Mouse (Mus musculus) cerebellum, adult 9-10 months (tissue): Measurements from ENCODE around the gene Dhfr.
"Not testable (repeated sequence)": the region's sequence is repeated elsewhere in the genome, so short reads cannot be mapped to it uniquely, and the experiment has no call there.

Experiments used
- DNase-seq: peaks from one replicate; pipeline ENCODE4 v3.0.0; 2022

Gene Dhfr

DNA sequence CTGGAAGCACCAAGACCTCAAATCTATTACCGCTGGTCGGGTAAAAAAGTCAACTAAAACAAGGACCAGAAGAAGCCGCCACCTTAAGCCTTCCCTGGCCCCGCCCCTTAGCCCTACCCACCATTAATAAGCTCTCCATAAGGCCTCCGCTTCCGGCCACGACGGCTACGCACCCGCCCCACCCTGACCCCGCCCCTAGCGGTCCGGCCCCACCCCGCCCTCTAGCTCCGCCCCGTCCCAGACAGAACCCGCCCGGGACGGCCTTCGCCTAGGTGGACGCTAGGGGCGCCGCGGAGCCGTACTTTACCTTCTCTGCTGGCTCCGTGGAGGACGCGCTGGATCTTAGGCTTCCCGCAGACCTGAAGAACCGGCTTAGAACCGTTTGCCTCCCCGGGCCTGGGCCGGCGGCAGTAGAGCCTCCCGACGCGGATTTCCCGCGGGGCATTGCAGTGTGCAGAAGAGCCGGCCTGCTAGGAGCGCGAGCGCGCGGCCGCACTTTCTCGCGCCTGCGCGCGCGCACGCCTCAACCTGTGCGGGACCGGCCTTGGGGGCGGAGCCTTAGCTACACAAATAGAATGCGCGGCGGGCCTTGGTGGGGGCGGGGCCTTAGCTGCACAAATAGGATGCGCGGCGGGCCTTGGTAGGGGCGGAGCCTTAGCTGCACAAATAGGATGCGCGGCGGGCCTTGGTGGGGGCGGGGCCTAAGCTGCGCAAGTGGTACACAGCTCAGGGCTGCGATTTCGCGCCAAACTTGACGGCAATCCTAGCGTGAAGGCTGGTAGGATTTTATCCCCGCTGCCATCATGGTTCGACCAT lies at the start of gene Dhfr, which contains the start of gene Msh3:
TSS of gene Dhfr (plus strand) at position 271 of the 816 bp plus-strand sequence.
TSS of gene Msh3 (minus strand) at position 548 of the 816 bp plus-strand sequence.
- peak; percentile 99 for DNase-seq

GRCm38 (mm10) chr13:92305680-92306079 lies 48.8 kb upstream of the Dhfr start, which contains the start of gene Gm20379:
Gm20379 (plus strand) TSS chr13:92305980.
- no peak for DNase-seq

DNA sequence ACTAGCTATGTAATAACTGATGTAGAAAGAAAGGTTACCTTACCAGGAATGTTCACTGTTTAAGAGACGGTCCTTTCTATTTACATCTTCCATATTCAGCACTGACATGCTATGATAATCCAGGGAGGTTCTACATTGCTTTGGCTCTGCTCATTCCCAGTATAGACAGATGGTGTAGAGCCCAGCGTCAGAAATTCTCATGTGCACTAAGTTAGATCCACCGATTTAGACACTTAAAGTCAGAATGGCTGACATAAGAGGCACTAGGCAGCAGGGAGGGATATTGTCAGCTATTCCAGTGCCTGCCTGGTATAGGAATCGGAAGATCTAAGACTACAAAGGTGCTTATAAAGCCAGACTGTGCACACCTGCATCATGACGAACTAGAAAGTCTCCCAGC lies 39.9 kb upstream of the Dhfr start:
- DNase-seq = no peak

- DNase-seq = no peak
Observed at GRCm38 (mm10) chr13:92320770-92321169, 33.8 kb upstream of the Dhfr start.

- DNase-seq = no peak
Observed at GRCm38 (mm10) chr13:92326030-92326429, 28.5 kb upstream of the Dhfr start.

GRCm38 (mm10) chr13:92328000-92328399 lies 26.5 kb upstream of the Dhfr start:
- DNase-seq = no peak

- no peak for DNase-seq
Observed at GRCm38 (mm10) chr13:92330621-92331020, 23.9 kb upstream of the Dhfr start.

GRCm38 (mm10) chr13:92332103-92332879 lies 22.2 kb upstream of the Dhfr start:
- DNase-seq = no peak

DNA sequence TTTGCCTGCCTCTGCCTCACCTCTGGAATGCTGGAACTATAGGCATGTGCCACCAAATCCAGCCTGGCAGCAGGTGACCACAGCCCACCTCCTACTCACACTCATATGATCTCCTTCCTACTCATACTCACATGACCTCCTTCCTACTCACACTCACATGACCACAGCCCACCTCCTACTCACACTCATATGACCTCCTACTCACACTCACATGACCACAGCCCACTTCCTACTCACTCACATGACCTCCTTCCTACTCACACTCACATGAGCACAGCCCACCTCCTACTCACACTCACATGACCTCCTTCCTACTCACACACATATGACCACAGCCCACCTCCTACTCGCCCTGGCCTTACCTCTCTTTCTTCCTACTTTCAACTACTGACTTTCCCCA lies 17.7 kb upstream of the Dhfr start:
- DNase-seq = no peak

- no peak for DNase-seq
Observed at GRCm38 (mm10) chr13:92337773-92338462, 16.6 kb upstream of the Dhfr start.

DNA sequence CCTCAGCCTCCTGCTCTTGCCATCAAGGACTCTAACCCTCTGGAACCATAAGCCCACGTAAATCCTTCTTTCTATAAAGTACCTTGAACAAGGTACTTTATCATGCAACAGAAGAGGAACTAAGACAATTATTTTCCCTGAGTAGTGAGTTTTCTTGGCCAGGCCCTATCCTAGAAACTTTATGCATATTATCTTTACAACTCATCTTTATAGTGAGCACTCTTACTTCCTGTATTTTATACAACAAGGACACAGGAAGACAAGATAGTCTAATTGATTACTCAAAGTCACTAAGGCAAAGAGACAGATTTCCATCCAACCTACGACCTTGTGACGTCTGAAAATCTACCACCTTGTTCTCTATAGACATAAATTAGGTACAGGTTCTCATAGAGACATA lies 14.7 kb upstream of the Dhfr start:
- no peak for DNase-seq

DNA sequence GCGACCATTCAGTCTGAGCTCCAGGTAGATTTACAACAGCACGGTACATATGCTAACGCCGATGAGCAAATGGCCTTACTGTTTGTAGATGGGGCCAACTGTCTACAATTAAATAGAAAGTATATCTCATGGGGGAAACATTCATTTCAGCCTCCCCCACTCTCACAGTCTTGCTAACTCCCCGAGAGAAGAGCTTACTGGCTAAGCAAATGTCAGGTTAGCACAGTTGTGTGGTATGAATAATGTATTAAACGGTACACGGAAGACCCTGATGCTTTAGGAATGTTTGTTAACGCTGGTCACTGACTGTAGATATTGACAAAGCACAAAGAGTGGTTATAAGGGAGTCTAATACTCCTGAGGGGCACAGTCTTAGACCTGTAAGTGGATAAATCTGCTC lies 10.5 kb upstream of the Dhfr start:
- no peak for DNase-seq

DNA sequence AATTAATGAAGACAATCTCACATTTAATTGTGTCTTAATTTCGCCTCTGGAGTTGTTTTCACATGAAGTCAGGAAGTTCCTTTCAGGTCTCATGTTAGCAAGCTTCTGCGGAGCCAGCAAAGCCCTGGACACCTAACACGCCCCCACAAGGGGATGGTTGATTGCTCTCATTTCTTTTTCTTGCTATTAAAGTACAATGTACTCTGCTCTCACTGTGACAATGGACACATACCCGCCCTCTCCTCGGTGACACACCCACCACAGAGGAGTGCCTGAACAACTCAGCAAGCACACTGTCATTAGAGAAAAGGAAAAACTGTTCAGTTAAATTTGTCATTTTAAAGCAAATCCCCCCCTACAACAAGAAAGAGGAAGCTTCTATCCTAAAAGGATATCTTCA lies 8.2 kb upstream of the Dhfr start:
- DNase-seq = no peak

DNA sequence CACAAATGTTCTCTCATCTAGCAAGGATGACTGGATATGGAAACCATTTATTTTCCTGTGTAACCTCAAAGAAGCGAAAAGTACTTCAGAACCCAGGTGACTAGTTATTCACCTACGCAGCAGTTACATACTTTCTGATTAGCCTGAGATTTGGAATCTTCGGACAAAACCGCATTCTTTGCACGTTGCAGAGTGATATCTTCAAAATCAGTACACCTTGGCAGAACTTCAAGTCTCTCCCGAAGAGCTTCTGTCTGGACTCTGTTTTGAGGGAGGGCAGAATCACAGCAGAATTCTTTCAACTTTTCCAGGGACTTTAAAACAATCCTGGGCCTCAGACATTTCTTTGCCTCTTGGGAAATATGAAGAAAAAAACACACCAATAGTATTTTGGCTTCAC lies 3.4 kb upstream of the Dhfr start:
- no peak for DNase-seq

- no peak for DNase-seq
Observed at GRCm38 (mm10) chr13:92353956-92354355, 570 bp upstream of the Dhfr start.

DNA sequence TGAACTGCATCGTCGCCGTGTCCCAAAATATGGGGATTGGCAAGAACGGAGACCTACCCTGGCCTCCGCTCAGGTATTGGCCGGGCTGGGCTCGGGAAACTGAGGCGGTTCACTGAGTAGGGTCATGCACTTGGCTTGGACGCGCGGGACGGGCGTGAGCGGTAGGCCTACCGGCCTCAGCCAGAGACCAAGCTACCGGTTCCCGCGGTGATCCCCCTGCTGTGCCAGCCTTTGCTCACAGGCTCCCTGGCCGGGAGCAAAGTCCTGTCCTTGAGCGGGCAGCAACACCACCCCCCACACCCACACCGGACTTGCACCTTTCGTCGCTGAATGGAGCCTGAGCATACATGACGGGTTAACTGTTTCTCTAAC lies 732 bp downstream of the Dhfr start:
- no peak for DNase-seq

DNA sequence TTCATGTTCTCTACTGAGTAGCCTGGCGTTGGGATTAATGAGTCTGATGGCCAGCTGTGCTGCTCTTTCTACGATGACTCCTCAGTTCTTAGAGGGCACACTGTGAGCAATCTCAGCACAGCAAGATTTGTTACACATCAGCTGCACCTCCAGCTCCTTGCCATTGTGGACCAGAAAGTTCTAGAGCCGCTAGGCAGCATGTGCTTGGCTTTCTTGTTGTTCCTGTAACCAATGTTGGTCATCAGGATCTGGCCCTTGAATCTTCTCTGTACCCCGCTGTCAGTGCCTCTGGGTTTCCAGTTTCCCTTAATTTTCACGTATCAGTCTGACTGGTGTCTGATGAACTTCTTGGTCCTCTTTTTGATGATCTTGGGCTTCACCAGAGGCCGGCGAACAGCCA lies 1.9 kb downstream of the Dhfr start:
- DNase-seq = peak; percentile 29

- DNase-seq = peak; percentile 31
Observed at GRCm38 (mm10) chr13:92357644-92358043, 3.1 kb downstream of the Dhfr start.

DNA sequence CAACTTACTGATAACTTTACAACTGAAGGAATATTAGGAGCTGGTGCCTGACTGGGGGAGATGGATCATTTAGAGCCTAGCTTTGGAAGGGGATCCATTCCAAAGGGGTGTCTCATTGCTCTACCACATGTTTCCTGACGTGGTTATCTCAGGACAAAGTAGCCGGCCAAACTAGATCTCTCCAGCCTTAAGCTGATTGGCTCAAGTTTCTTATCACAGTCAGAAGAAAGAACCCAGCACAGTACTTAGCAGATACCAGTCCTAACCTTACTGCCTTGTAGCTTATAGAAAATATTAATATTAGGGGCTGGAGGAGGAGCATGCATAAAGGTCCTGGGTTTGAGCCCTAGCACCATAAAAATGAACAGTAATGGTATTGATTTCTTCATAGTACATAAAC lies 7.1 kb downstream of the Dhfr start:
- DNase-seq = no peak

- no peak for DNase-seq
Observed at GRCm38 (mm10) chr13:92365312-92365711, 10.8 kb downstream of the Dhfr start.

- no peak for DNase-seq
Observed at GRCm38 (mm10) chr13:92370811-92371210, 16.3 kb downstream of the Dhfr start.

- DNase-seq = not testable (repeated sequence)
Observed at GRCm38 (mm10) chr13:92371466-92371865, 16.9 kb downstream of the Dhfr start.

- no peak for DNase-seq
Observed at GRCm38 (mm10) chr13:92387367-92387766, 32.8 kb downstream of the Dhfr start.
